Mouse (Mus musculus) spleen, adult 10 weeks (tissue): ENCODE measurements around the gene Tkt. TPM values are rescaled to one million over a fixed set of nuclear protein-coding genes. Genes with fewer than 3 reads are reported as not detected.

Experiments used
- polyA plus RNA-seq: library from polyadenylated mRNA; stranded (reverse); fragments of 350-450 nt; fragmentation: Illumina TruSeq; extraction: RNeasy Lipid Tissue Mini Kit (QIAGEN cat#74804); gene quantifications from one replicate; pipeline ENCODE4 v1.2.3, GENCODE M21; 2015; ENCODE audit warnings: low replicate concordance; ENCODE audit not compliant: insufficient read depth

Tkt gene
- 67.4 TPM for polyA plus RNA-seq

GRCm38 (mm10) chr14:30548131-30548720 lies at the start of gene Tkt:
Gene Tkt, plus strand, starts transcription at chr14:30548359.

Other genes with a start within 250 kb of the Tkt start
- 27.0 TPM for gene Dcp1a, start 68.8 kb upstream of the Tkt start, polyA plus RNA-seq
- 4.4 TPM for gene Cacna1d, start 56.9 kb upstream of the Tkt start, polyA plus RNA-seq
- gene Prkcd, start 77.9 kb downstream of the Tkt start, polyA plus RNA-seq = 283 TPM
- gene Rft1, start 106.0 kb downstream of the Tkt start, polyA plus RNA-seq = 18.6 TPM
- gene Sfmbt1, start 166.5 kb downstream of the Tkt start, polyA plus RNA-seq = 15.8 TPM